Mouse (Mus musculus) forebrain, embryonic 12.5 days (tissue): ENCODE measurements at regions not wholly inside any gene's neighbourhood (a gene's known extent, or its start where the extent isn't known, plus 50 kb on each side); places are given as distances from the start of the nearest gene placed in this dataset.

ENCODE experiments used
- ATAC-seq: fragments of 200-750 bp; cut with Nextera tagmentation; 2 replicates; pipeline ENCODE4 v1.8.0; 2017; ENCODE audit warnings: moderate TSS enrichment; ENCODE audit not compliant: low FRiP score
- H3K27ac ChIP-seq: fragments of 300-500 bp; sonication (generic); 2 replicates; pipeline ENCODE4 v1.5.1; 2016; ENCODE audit warnings: mild to moderate bottlenecking
- H3K27me3 ChIP-seq: fragments of 300-500 bp; sonication (generic); 2 replicates; pipeline ENCODE4 v1.6.1; 2016; ENCODE audit warnings: mild to moderate bottlenecking
- H3K36me3 ChIP-seq: fragments of 300-500 bp; sonication (generic); replicated peaks from 2 replicates; pipeline ENCODE4 v1.6.1; 2016; ENCODE audit warnings: mild to moderate bottlenecking
- H3K4me1 ChIP-seq: fragments of 300-500 bp; sonication (generic); 2 replicates; pipeline ENCODE4 v1.6.1; 2016
- H3K4me2 ChIP-seq: fragments of 300-500 bp; sonication (generic); 2 replicates; pipeline ENCODE4 v1.6.1; 2016; ENCODE audit warnings: mild to moderate bottlenecking, moderate library complexity
- H3K4me3 ChIP-seq: fragments of 300-500 bp; sonication (generic); replicated peaks from 2 replicates; pipeline ENCODE4 v1.5.1; 2016; ENCODE audit warnings: mild to moderate bottlenecking
- H3K9ac ChIP-seq: fragments of 300-500 bp; sonication (generic); 2 replicates; pipeline ENCODE4 v1.6.1; 2016; ENCODE audit warnings: mild to moderate bottlenecking
- H3K9me3 ChIP-seq: fragments of 300-500 bp; sonication (generic); 2 replicates; pipeline ENCODE4 v1.6.1; 2016
- WGBS: fragments of 180-500 bp; shearing (Covaris S2); methylation state at CpG from one replicate; pipeline ENCODE4 v1.1.7; 2016; 5-methylcytosine and 5-hydroxymethylcytosine counted together

DNA sequence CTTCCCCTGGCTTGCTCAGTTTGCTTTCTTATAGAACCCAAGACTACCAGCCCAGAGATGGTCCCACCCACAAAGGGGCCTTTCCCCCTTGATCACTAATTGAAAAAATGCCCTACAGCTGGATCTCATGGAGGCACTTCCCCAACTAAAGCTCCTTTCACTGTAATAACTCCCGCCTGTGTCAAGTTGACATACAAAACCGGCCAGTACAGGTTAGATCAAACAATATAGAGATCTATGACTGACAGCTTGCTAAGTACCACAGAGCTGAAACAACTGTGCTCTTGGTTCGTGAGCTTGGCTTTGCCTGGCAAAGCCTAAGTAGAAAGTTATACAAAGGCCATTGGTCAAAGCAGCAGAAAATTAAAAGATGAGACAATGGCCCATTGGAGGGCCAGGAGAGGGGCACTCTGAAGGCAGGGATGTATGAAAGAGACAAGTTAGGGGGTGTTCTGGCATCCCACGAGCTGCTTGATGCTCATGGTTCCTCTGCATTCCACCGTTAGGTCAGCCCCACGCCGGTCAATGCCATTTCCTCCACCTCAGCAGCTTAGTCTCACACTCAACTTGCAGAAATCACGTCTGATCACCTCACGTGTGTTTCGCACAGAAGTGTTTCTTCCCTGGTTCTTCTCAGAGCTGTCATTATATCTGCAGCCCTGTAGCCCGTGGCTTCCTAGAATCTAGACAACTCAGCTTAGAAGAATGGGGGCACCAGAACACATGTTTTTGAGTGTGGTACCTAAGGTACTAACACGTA is 87.5 kb upstream of the Zfp648 start:
- 78% methylated on average over 12 of the region's 12 CpGs for WGBS
- H3K4me2 ChIP-seq, result no peak overlapping the region
- ATAC-seq, result no peak
- H3K27me3 ChIP-seq, result no peaks in the 10 kb centered on the region
- H3K36me3 ChIP-seq, result no peaks in the 10 kb centered on the region
- H3K4me3 ChIP-seq, result no peak overlapping the region
- no peak overlapping the region for H3K9ac ChIP-seq
- 0 out of 2 replicates have a peak, but pooled peaks cover 10% of the 10 kb centered on the region for H3K4me1 ChIP-seq
- no peaks in the 10 kb centered on the region for H3K9me3 ChIP-seq
- no peak overlapping the region for H3K27ac ChIP-seq

DNA sequence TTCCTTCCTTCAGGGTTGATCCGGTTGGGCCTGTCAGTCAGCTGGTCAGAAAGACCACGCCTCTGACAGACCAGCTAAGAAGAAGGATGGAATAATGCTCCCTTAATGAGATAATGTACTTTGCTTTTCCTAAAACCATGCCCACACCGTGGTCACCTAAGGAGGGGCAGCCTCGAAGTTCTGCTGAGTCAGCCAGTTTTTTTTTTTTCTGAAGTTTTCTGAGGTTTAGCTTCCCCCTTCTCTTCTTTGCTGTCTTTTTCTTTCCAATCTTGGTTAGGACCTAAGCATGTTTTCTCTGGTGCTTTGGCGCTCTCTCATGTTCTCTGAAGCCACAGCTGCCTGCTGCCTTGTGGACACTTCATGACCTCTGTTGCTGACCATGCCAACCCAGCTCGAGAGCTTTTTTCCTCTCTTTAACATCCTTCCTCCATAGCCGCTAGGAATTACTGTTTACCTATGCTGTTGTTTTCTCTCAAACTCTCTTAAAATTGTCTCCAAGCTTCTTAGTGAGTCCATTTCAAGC is 84.7 kb upstream of the Zfp648 start:
- 0 out of 2 replicates have a peak, but pooled peaks cover 10% of the 10 kb centered on the region for H3K4me1 ChIP-seq
- H3K27ac ChIP-seq, result no peak overlapping the region
- ATAC-seq, result no peak
- H3K36me3 ChIP-seq, result no peaks in the 10 kb centered on the region
- no peak overlapping the region for H3K4me2 ChIP-seq
- no peaks in the 10 kb centered on the region for H3K27me3 ChIP-seq
- no peak overlapping the region for H3K4me3 ChIP-seq
- no peak overlapping the region for H3K9ac ChIP-seq
- H3K9me3 ChIP-seq, result no peaks in the 10 kb centered on the region
- WGBS, result 85% methylated on average over 7 of the region's 7 CpGs

DNA sequence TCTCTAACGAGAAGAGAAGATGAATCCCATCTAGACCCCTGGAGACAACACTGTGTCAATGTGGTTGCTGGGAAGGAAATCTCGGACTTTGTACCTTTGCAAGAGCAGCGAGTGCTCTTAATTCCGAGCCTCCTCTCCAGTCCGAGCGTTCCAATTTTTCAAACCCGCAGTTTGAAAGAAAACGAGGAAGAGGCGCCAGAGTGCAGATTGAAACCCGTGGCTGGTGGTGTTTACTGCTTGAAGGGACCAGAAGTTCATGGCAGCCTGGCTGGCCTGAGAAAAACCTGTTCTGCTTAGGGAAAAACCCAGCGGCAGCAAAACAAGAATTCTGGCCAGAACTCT is 83.7 kb upstream of the Zfp648 start:
- 48% methylated on average over 11 of the region's 11 CpGs for WGBS
- Histone ChIP-seq H3K4me2 (peak overlapping the region; percentile 8; the same call in 1 of the 2 replicates), H3K27me3 (no peaks in the 10 kb centered on the region), H3K9me3 (no peaks in the 10 kb centered on the region), H3K36me3 (no peaks in the 10 kb centered on the region), H3K4me3 (no peak overlapping the region), H3K27ac (no peak overlapping the region), H3K9ac (no peak overlapping the region), H3K4me1 (0 out of 2 replicates have a peak, but pooled peaks cover 10% of the 10 kb centered on the region)
- no peak for ATAC-seq

DNA sequence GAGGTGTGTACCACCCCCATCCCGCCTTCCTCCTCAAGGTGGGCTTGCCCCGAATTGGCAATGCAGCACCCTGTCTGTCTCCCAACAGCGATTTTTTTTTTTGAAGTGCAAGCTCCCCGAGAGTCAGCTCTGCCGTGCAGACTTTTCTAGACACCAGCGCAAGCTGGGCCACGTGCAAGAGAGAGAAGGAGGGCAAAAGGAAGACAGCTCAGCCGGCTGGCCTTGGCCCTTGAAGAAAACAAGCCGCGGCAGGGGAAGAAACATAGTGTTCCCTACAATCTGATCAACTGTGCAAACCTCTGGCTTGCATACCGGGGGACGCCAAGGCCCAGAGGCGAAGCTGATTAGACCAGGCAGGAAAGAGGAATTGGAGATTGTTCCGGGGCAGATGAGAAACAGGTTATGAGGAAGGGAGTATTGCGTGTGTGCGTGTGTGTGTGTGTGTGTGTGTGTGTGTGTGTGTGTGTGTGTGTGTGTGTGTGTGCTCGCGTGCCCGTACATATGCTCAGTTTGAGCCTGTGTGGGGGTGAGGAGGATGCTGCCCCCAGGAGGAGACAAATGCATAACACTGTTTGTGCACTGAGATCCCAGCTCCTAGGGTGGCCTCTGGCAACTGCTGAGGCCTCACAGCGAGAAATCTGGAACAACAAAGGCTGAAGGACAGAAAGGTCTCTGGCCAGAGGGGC is 83.2 kb upstream of the Zfp648 start:
- H3K9ac ChIP-seq, result no peak overlapping the region
- peak overlapping the region; percentile 8; the same call in 1 of the 2 replicates for H3K4me2 ChIP-seq
- no peaks in the 10 kb centered on the region for H3K27me3 ChIP-seq
- no peak overlapping the region for H3K27ac ChIP-seq
- no peak for ATAC-seq
- WGBS, result 41% methylated on average over 17 of the region's 20 CpGs
- H3K9me3 ChIP-seq, result no peaks in the 10 kb centered on the region
- H3K36me3 ChIP-seq, result no peaks in the 10 kb centered on the region
- H3K4me3 ChIP-seq, result no peak overlapping the region
- H3K4me1 ChIP-seq, result 0 out of 2 replicates have a peak, but pooled peaks cover 10% of the 10 kb centered on the region

DNA sequence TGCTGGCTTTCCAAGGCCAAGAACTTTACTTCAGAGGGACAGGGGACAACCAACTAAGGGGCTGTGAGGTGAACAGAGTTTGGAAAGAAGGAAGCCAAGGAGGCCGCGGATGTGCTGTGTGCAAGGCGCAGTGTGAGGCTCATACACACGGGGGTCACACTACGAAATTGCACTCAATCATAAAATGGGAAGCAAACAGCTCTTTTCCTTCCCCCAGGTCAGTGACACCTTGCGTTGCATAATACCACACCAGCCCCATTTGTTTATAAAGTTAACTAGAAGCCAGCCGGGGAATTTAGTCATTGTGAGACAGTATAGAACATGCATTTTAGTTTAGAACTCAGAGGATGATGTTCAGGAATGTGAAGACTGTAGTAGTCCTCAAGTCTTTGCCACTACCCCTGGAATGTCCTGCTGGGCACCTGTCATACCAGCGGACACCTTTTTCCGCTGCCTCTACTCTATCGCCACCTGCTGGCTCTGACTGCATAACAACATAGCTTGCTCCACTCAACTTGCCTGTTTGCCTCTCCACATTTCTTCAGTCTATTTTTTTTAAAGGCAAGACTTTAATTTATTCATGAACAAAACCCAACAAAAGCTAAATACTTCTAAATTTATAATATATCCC is 82.5 kb upstream of the Zfp648 start:
- no peaks in the 10 kb centered on the region for H3K27me3 ChIP-seq
- no peak overlapping the region for H3K27ac ChIP-seq
- H3K4me2 ChIP-seq, result no peak overlapping the region
- 53% methylated on average over 10 of the region's 10 CpGs for WGBS
- no peak overlapping the region for H3K9ac ChIP-seq
- H3K36me3 ChIP-seq, result no peaks in the 10 kb centered on the region
- no peaks in the 10 kb centered on the region for H3K9me3 ChIP-seq
- H3K4me3 ChIP-seq, result no peak overlapping the region
- peak; percentile 58; the same call in 1 of the 2 replicates for ATAC-seq
- H3K4me1 ChIP-seq, result 0 out of 2 replicates have a peak, but pooled peaks cover 10% of the 10 kb centered on the region

DNA sequence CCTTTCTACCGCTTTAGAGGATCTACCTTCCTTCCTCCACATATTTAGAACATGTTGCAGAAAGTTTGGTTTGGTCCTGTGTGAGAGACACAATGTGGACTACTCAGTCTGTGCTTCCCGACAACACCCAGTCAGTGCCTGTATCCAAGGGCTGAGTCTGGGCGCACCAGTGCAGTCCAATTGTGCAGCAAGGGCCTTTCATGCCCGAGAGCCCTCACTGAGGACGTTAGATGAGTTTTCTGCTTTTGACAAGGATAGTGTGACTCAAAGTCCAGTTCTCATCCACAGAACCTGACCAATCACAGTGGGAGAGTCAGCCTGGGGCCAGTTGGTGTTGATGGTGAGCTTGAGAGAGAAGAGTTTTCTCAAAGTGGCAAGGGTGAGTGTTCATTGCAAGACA is 81.4 kb upstream of the Zfp648 start:
- no peak for ATAC-seq
- H3K4me1 ChIP-seq, result 0 out of 2 replicates have a peak, but pooled peaks cover 10% of the 10 kb centered on the region
- H3K4me2 ChIP-seq, result no peak overlapping the region
- no peak overlapping the region for H3K4me3 ChIP-seq
- no peak overlapping the region for H3K27ac ChIP-seq
- 88% methylated on average over 5 of the region's 5 CpGs for WGBS
- H3K36me3 ChIP-seq, result no peaks in the 10 kb centered on the region
- H3K9me3 ChIP-seq, result no peaks in the 10 kb centered on the region
- H3K27me3 ChIP-seq, result no peaks in the 10 kb centered on the region
- no peak overlapping the region for H3K9ac ChIP-seq

DNA sequence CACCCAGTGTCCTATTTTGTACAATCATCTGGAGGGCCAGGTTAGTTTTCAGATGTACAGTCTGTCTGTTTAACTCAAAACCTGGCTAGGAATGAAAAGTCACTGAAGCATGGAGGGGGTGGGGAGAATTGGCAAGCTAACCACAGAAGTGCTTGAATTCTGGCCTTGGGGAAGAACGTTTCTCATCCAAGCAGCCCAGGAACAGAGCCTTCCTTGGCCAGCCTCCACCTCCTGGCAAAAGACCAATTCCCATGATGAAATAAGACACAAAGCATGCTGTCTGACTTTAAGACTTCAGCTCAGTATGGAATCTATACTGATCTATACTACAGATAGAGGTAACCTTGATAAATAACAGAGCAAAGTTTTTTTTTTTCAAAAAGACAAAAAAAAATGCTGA is 80.3 kb upstream of the Zfp648 start:
- no peak overlapping the region for H3K4me2 ChIP-seq
- no peaks in the 10 kb centered on the region for H3K36me3 ChIP-seq
- no peak overlapping the region for H3K4me3 ChIP-seq
- no peak overlapping the region for H3K9ac ChIP-seq
- 58% methylated on average over 1 of the region's 1 CpGs for WGBS
- no peak for ATAC-seq
- H3K27ac ChIP-seq, result no peak overlapping the region
- H3K4me1 ChIP-seq, result 0 out of 2 replicates have a peak, but pooled peaks cover 10% of the 10 kb centered on the region
- H3K9me3 ChIP-seq, result no peaks in the 10 kb centered on the region
- no peaks in the 10 kb centered on the region for H3K27me3 ChIP-seq

DNA sequence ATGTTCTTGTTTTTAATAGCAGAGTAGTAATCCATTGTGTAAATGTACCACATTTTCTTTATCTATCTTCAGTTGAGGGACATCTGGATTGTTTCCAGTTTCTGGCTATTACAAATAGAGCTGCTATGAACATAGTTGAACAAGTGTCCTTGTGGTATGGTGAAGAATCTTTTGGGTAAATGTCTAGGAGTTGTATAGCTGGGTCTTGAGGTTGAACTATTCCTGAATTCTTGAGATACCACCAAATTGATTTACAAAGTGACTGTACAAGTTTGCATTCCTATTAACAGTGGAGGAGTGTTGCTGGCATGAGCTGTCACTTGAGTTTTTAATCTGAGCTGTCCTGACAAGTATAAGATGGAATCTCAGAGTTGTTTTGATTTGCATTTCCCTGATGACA is 76.0 kb upstream of the Zfp648 start:
- Histone ChIP-seq H3K27me3 (no peaks in the 10 kb centered on the region), H3K9me3 (no peaks in the 10 kb centered on the region), H3K4me3 (no peak overlapping the region), H3K36me3 (no peaks in the 10 kb centered on the region), H3K27ac (no peak overlapping the region), H3K4me2 (no peak overlapping the region), H3K4me1 (no peaks in the 10 kb centered on the region), H3K9ac (no peak overlapping the region)
- no peak for ATAC-seq

DNA sequence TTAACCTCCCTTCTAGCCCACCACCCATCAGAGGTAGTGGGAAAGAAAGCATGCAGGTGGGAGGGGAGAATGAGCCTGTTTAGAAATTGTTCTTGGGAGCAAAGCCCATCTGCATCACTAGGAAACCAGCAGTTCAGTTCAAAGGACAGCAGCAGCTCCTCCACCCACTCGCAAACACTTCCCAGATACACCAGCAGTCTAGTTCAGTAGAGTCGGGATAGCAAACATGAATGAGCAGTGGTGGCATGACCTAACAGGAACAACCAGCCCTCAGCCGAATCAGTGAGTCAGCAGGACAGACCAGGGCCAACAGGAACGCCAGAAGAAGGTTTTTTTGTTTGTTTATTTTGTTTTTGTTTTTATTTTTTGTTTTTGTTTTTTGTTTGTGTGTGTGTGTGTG is 74.5 kb upstream of the Zfp648 start:
- Histone ChIP-seq H3K4me3 (no peak overlapping the region), H3K27ac (no peak overlapping the region), H3K27me3 (no peaks in the 10 kb centered on the region), H3K9me3 (no peaks in the 10 kb centered on the region), H3K9ac (no peak overlapping the region), H3K4me1 (no peaks in the 10 kb centered on the region), H3K4me2 (no peak overlapping the region), H3K36me3 (no peaks in the 10 kb centered on the region)
- 84% methylated on average over 4 of the region's 4 CpGs for WGBS
- ATAC-seq, result no peak

DNA sequence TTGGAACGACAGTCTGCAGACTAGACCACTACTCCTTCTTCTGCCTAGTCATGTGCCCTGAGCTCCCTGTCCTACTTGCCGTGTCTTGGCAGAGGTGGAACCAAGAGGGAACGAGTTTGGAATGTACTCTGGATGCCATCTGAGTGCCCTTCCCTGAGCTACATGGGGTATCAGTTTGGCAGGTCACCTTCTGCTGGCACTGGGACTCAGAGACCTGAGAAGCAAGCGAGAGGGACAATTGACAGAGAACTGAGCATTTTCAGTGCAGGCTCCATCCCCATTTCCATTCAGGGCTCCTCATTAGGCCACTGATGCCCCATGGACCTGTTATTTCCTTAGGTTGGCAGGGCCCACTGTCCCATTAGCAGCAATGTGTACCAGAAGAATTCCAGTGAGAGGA is 61.5 kb upstream of the Zfp648 start:
- WGBS, result 74% methylated on average over 4 of the region's 4 CpGs
- Histone ChIP-seq H3K4me3 (no peak overlapping the region), H3K9me3 (no peaks in the 10 kb centered on the region)

DNA sequence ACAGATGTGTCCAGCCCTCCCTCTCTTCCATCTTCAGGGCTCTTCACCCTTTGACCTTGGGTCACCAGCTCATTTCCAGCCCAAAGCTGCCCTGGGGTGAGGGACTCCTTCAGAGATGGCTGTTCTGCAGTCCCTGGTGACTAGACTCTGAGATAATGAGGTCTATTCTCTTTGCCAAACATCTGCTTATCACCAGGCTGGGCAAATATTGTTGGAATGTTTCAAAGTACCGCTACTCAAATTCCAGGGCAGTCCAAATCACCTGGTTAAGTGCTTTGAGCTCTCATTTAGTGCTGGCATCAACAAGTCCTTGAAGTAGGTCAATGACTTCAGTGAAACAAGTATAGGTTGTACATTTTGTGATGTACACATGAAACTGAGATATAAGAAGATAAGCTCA is 57.3 kb upstream of the Zfp648 start:
- Histone ChIP-seq H3K4me1 (no peaks in the 10 kb centered on the region), H3K9me3 (no peaks in the 10 kb centered on the region), H3K4me2 (no peak overlapping the region), H3K27me3 (no peaks in the 10 kb centered on the region), H3K4me3 (no peak overlapping the region), H3K9ac (no peak overlapping the region), H3K36me3 (no peaks in the 10 kb centered on the region), H3K27ac (no peak overlapping the region)
- ATAC-seq, result no peak
- WGBS, result 74% methylated on average over 1 of the region's 1 CpGs

More for the DNA sequence above, 61.5 kb upstream of the Zfp648 start:
- Histone ChIP-seq H3K27me3 (no peaks in the 10 kb centered on the region), H3K4me2 (no peak overlapping the region), H3K36me3 (no peaks in the 10 kb centered on the region), H3K4me1 (no peaks in the 10 kb centered on the region), H3K27ac (no peak overlapping the region), H3K9ac (no peak overlapping the region)
- ATAC-seq, result no peak

DNA sequence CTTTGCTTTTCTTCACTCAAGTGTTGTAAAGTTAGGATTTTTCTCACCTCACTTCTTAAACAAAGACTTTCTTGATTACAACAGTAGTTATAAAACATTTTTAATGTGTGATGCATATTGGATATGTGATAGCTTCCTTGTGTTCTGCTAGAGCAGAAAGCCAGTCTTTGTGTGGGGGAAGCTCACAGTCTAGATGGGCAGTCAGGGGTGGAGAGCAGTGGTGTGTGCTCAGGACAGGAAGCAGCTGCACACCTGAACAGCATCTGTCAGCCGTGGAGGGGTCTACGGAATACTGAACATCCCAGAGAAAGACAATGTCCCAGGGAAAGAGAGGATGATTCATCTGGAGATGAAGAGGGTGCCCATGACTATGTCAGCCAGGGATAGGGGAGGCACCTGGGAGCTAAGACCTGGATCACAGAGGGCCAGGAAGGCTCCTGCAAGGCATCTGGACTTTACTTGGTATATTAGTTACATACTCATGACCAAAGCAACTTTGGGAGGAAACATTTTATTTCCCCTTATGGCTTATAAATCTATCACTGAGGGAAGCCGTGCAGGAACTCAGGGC is 53.9 kb upstream of the Zfp648 start:
- H3K36me3 ChIP-seq, result no peaks in the 10 kb centered on the region
- no peak overlapping the region for H3K4me3 ChIP-seq
- H3K4me2 ChIP-seq, result no peak overlapping the region
- no peaks in the 10 kb centered on the region for H3K9me3 ChIP-seq
- H3K9ac ChIP-seq, result no peak overlapping the region
- WGBS, result 86% methylated on average over 3 of the region's 3 CpGs
- no peak for ATAC-seq
- peaks cover 8% of the 10 kb centered on the region for H3K4me1 ChIP-seq
- no peaks in the 10 kb centered on the region for H3K27me3 ChIP-seq
- H3K27ac ChIP-seq, result no peak overlapping the region
